Mouse (Mus musculus) cerebellum, postnatal 36 days (tissue): ENCODE measurements around the gene Irf1.

ENCODE experiments used
- DNase-seq, 2 experiments: peaks; one replicate each; pipeline ENCODE4 v3.0.0; 2021 to 2022; ENCODE audit warnings: mixed read lengths in 2 of 2

The Irf1 gene

GRCm38 (mm10) chr11:53761822-53762221 is 8.0 kb upstream of the Irf1 start:
- peak; percentile 43 to 49 for DNase-seq

- DNase-seq, result no peak
Measured at GRCm38 (mm10) chr11:53762426-53762825, 7.4 kb upstream of the Irf1 start.

GRCm38 (mm10) chr11:53762827-53763495 is 6.9 kb upstream of the Irf1 start:
- peak; percentile 39 to 51 for DNase-seq

- DNase-seq, result peak; percentile 68 to 75
Measured at GRCm38 (mm10) chr11:53763496-53764140, 6.2 kb upstream of the Irf1 start.

GRCm38 (mm10) chr11:53764581-53764980 is 5.2 kb upstream of the Irf1 start:
- no peak for DNase-seq

GRCm38 (mm10) chr11:53768422-53769184 is 1.2 kb upstream of the Irf1 start:
- DNase-seq, result no peak

GRCm38 (mm10) chr11:53769185-53769576 is 633 bp upstream of the Irf1 start:
- no peak for DNase-seq

GRCm38 (mm10) chr11:53770125-53770791 is 444 bp downstream of the Irf1 start:
- DNase-seq, result peak in 1 of 2 experiments; percentile 39

GRCm38 (mm10) chr11:53771001-53771744 is 1.4 kb downstream of the Irf1 start:
- no peak for DNase-seq

GRCm38 (mm10) chr11:53772536-53772935 is 2.7 kb downstream of the Irf1 start:
- no peak for DNase-seq

GRCm38 (mm10) chr11:53773087-53773486 is 3.3 kb downstream of the Irf1 start, which contains the start of gene Gm17334:
TSS of gene Gm17334 (minus strand) at chr11:53773187.
- DNase-seq, result no peak

- DNase-seq, result no peak
Measured at GRCm38 (mm10) chr11:53773641-53774360, 4.0 kb downstream of the Irf1 start.

GRCm38 (mm10) chr11:53774659-53775255 is 4.9 kb downstream of the Irf1 start:
- DNase-seq, result no peak

- DNase-seq, result no peak
Measured at GRCm38 (mm10) chr11:53777736-53778135, 7.9 kb downstream of the Irf1 start.

GRCm38 (mm10) chr11:53778455-53778854 is 8.6 kb downstream of the Irf1 start:
- no peak for DNase-seq

- DNase-seq, result no peak
Measured at GRCm38 (mm10) chr11:53779808-53780207, 10.0 kb downstream of the Irf1 start.

GRCm38 (mm10) chr11:53780262-53780661 is 10.4 kb downstream of the Irf1 start:
- DNase-seq, result no peak

- DNase-seq, result no peak
Measured at GRCm38 (mm10) chr11:53781201-53781775, 11.5 kb downstream of the Irf1 start.

- no peak for DNase-seq
Measured at GRCm38 (mm10) chr11:53781964-53782363, 12.2 kb downstream of the Irf1 start.

- no peak for DNase-seq
Measured at GRCm38 (mm10) chr11:53783288-53783687, 13.5 kb downstream of the Irf1 start.
